8 mouse cellular contexts compared by ENCODE assay signal in the genomic region with DNA sequence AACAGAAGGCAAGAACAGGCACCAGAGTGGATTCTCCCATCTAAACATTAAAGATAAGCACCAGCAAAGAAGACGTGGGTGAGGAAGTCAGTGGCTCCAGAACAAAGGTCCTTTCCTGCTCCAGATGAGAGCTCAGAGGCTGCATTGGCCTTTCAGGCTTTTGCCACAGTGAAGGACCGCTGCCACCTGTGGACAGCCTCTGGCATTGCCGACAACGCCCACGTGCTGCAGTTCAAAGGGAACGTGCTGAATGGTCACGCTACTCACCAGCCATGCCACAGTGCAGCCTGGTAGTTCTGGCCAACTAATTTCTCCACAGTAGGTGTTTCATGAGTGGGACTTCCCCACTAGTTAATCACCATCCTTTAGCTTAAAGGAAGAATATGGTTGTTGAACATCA.
DNase-seq lines count a peak whose midpoint lies in the region; ATAC-seq and TF ChIP-seq lines count a peak whose summit lies in the region.

No protein-coding gene starts in this region.

- no peaks in the 10 kb centered on the region for H3K27me3 ChIP-seq in forebrain, postnatal 0 days (ENCODE audit: insufficient read depth, low read length)
- H3K27me3 ChIP-seq in hindbrain, embryonic 16.5 days (replicated peaks; ENCODE audit: control insufficient read depth, insufficient read depth, low read length) = no peaks in the 10 kb centered on the region

- H3K4me2 ChIP-seq in forebrain, postnatal 0 days (ENCODE audit: low read depth) = no peak overlapping the region
- H3K4me2 ChIP-seq in hindbrain, embryonic 16.5 days (ENCODE audit: low read length) = no peak overlapping the region

- no peak overlapping the region for H3K4me3 ChIP-seq in forebrain, postnatal 0 days (ENCODE audit: low read depth, low read length)
- no peak overlapping the region for H3K4me3 ChIP-seq in hindbrain, embryonic 16.5 days (ENCODE audit: low read length)

- ATAC-seq in forebrain, postnatal 0 days = no peak
- no peak for ATAC-seq in hindbrain, embryonic 16.5 days

- no peak overlapping the region for H3K27ac ChIP-seq in forebrain, postnatal 0 days (ENCODE audit: low read depth, low read length)
- no peak overlapping the region for H3K27ac ChIP-seq in hindbrain, embryonic 16.5 days (ENCODE audit: low read depth, low read length)

- peak; percentile 44 for DNase-seq in left cerebral cortex, postnatal 4 days
- no peak for DNase-seq in left cerebral cortex, adult 8-10 months (ENCODE audit: low spot score in 2 of 2)
- DNase-seq in adrenal gland, adult 8-10 months = peak; percentile 50
- no peak for DNase-seq in forebrain, postnatal 0 days
- peak; percentile 77 to 82 for DNase-seq in kidney, postnatal 4 days
- peak; percentile 4 for DNase-seq in ovary, adult 18-20 months (ENCODE audit: low spot score)
- no peak for DNase-seq in adipocyte (ENCODE audit: low spot score)

- intact Hi-C loops in left cerebral cortex, postnatal 4 days (cut with DNase I) = no loop called here

- no peaks in the 10 kb centered on the region for H3K4me1 ChIP-seq in forebrain, postnatal 0 days (ENCODE audit: insufficient read depth)
- no peaks in the 10 kb centered on the region for H3K4me1 ChIP-seq in hindbrain, embryonic 16.5 days (ENCODE audit: control insufficient read depth, insufficient read depth, low read depth, low read length)

- TF ChIP-seq CTCF in forebrain, postnatal 0 days (IDR thresholded peaks at IDR 0.05; ENCODE audit: low read depth) = peak; percentile 47

- H3K36me3 ChIP-seq in forebrain, postnatal 0 days (ENCODE audit: insufficient read depth) = no peaks in the 10 kb centered on the region
- no peaks in the 10 kb centered on the region for H3K36me3 ChIP-seq in hindbrain, embryonic 16.5 days (ENCODE audit: control insufficient read depth, insufficient read depth, low read length)

- no peaks in the 10 kb centered on the region for H3K9me3 ChIP-seq in forebrain, postnatal 0 days (ENCODE audit: low read length)
- no peaks in the 10 kb centered on the region for H3K9me3 ChIP-seq in hindbrain, embryonic 16.5 days (ENCODE audit: control insufficient read depth, low read length)

- whole genome bisulfite sequencing in forebrain, postnatal 0 days = 11% methylated on average over 7 of the region's 7 CpGs
- 15% methylated on average over 7 of the region's 7 CpGs for WGBS in hindbrain, embryonic 16.5 days

- no peak overlapping the region for H3K9ac ChIP-seq in forebrain, postnatal 0 days
- no peak overlapping the region for H3K9ac ChIP-seq in hindbrain, embryonic 16.5 days (ENCODE audit: low read depth, low read length)

Comparison
In these comparisons a context has a peak if more than half of its experiments do, and no peak if none do; other contexts are left out.
1. DNase-seq: peak in left cerebral cortex, postnatal 4 days (single experiment), adrenal gland, adult 8-10 months (single experiment), kidney, postnatal 4 days (2 of 2) and ovary, adult 18-20 months (single experiment); none in left cerebral cortex, adult 8-10 months (0 of 2), forebrain, postnatal 0 days (single experiment) and adipocyte (single experiment).